Mouse (Mus musculus): Measurements from ENCODE around the gene Cpvl.

The Cpvl gene

DNA sequence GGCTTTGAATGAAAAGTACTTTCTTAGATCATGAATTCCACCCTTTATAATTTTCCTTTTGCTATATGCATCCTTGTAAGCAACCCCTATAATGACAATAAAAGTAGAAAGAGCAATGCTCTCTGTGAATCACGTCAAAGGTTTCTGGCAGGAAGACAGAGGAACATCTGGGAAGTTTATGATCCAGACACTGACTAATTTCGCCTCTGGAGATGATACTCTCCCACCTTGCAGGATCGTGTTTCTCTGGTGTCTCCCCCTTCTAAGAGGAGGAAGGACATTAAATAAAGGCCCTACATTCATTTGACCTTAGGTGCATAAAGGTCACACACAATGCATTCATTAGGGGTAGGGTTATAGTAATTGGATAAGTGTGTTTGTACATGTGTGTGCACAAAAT, 87.4 kb downstream of the Cpvl start:
- 85% methylated on average over 3 of the region's 3 CpGs for WGBS

DNA sequence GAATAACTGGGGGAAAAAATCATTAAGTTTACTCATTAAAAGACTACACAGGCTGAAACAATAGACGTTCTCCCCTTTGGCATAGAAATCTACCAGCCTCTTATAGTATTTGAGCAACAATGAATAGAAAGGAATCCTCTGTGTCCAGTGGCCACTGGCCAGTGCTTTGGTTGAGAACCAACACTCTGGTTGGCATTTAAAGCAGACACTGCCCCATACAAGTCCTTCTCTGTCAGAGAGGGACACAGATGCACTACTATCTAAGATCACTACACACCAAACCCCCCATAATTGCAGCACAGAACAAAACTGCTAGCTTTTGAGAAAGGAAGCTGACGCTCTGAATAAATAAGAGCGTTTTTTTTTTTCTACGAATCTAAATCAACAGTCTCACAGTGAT, 93.5 kb downstream of the Cpvl start:
- 48% methylated on average over 4 of the region's 4 CpGs for WGBS

DNA sequence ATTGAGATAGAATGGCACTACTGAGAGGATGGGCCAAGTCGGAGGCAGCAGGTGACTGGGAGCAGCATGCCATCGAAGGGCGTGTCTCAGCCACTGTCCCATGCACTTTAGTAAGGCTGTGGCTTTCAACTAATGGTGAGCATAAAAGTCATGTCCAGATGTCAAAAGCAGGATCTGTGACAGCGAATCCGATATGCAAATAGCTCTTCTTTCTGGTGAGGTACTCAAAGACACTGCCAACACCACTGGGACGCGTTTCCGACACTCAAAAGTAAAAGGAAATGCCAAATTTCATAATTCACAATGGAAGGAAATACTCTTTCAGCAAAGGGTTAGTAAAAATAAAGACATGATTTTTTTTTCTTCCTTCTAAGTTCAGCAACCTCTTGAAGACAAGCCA, 94.0 kb downstream of the Cpvl start:
- WGBS, result 65% methylated on average over 8 of the region's 8 CpGs

- WGBS, result 82% methylated on average over 7 of the region's 7 CpGs
Observed at GRCm38 (mm10) chr6:53883405-53883804, 95.1 kb downstream of the Cpvl start.

DNA sequence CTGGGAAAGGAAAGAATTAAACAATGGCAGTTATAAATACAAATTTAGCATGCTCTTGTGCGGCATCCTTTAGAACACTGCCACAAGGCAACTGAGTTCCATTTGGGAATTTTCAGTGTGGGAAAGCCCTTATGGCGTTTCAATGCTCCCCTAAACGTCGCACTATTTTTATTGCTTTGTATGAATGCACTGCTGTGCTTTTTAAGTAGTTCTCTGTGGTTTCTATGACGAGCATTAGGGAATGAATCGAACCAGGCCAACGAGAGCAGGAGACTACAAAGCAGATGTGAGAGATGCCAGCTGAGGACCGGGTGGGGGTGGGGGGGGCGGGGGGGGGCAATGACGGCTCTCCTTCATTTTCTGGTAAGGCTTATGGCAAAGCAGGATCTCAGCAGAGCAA, 96.8 kb downstream of the Cpvl start:
- 12% methylated on average over 10 of the region's 10 CpGs for WGBS

DNA sequence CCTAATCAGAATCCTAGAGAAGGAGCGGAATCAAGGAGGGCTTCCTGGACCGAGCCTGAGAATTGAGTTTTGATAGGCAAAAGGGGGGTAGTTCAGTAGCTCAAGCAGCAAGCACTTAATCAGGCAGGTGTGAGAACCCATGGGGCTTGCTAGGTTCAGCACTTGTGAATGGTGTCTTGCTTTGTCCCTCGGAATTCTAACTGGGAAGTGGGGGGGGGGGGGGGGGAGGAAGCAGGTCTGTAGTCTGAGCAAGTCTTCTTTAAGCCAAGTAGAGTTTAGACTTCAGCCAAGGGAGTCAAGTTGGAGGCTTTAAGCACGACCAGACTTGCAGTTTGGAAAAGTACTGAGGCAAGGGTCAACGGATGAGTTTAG, 97.2 kb downstream of the Cpvl start:
- 18% methylated on average over 5 of the region's 5 CpGs for WGBS

GRCm38 (mm10) chr6:53880530-53881234, 97.8 kb downstream of the Cpvl start:
- 11% methylated on average over 14 of the region's 14 CpGs for WGBS

GRCm38 (mm10) chr6:53879567-53879966, 98.9 kb downstream of the Cpvl start:
- 96% methylated on average over 8 of the region's 8 CpGs for WGBS

- 95% methylated on average over 9 of the region's 9 CpGs for WGBS
Observed at GRCm38 (mm10) chr6:53874881-53875429, 103.5 kb downstream of the Cpvl start.

GRCm38 (mm10) chr6:53871903-53872302, 106.6 kb downstream of the Cpvl start:
- WGBS, result 95% methylated on average over 6 of the region's 6 CpGs

GRCm38 (mm10) chr6:53863011-53863410, 115.5 kb downstream of the Cpvl start:
- 81% methylated on average over 2 of the region's 2 CpGs for WGBS

DNA sequence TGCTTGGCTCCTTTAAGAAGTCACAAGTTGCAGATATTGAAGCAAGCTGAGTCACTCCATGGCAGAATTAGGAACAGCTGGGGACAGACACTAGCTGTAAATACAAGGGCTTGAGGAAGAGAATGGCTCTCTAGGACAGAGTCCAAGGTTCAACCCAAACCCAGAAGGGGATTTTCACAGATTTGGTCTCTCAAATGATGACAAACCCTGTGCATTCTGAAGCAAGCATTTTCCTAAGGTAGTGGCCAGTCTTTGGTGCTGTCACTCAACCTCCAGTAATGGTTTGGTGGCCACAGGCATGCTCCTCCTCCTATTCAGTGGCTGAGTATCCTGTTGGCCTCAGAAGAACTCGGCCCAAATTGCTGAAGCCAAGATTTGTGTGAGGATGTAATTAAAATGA, 119.4 kb downstream of the Cpvl start:
- WGBS, result 47% methylated on average over 1 of the region's 1 CpGs

GRCm38 (mm10) chr6:53857822-53858221, 120.6 kb downstream of the Cpvl start:
- 87% methylated on average over 7 of the region's 7 CpGs for WGBS

DNA sequence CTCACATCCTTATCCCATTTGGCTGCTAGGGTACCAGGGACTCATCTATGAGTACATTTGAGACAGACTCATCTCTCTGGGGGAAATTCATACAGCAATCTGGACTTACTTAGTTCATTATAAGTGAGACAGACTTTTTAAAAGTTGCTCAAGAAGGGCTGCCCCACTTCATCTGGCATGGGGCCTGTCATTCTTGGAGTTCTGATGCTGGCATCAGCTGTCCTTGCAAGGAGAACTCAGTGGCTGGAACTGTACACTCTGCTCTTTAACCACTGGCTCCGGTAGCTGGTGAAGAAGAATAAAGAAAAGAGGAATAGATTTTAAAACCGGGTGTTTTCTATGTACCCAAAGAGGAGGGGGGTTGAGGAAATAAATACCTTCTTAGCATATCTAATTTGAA, 121.7 kb downstream of the Cpvl start:
- WGBS, result 67% methylated on average over 2 of the region's 2 CpGs

GRCm38 (mm10) chr6:53854971-53855856, 123.3 kb downstream of the Cpvl start:
- WGBS, result 60% methylated on average over 12 of the region's 12 CpGs

DNA sequence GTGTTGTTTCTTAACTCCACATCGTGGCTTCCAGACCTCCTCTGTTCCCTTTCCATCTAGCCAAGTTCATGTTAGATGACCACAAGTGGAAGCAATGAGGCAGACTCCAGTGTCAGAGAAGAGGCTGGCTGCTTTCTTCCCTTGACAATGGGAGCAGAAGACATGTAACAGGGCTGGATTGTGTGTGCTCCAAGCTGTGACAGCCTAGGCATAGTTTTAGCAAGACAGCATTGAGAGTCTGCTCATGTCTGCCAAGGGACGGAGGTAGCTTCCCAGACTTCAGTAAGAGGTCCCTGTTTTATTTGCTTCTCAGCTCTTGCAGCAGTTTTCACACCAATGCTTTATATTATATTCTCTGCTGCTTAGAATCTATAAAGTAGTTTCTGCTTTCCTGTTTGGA, 124.2 kb downstream of the Cpvl start:
- 60% methylated on average over 2 of the region's 2 CpGs for WGBS

GRCm38 (mm10) chr6:53853546-53853945, 124.9 kb downstream of the Cpvl start:
- 81% methylated on average over 3 of the region's 3 CpGs for WGBS

DNA sequence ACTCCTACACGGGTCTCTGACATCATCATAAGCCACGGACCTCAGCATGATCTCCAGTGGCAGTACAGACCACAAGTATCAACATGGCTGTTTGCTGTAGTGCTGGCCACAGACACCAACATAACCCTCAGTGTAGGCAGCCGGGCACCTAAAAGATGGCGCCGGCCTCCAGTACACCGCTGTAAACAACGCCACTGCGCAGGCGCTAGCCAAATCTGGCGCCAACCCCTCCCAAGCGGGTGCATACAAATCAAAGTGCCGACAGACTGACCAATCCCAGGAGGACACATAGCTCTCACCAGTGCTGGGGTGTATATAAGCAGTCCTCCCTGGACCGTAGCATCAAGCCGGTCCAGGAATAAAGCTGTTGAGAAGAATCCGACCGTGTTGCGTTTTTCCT, 133.8 kb downstream of the Cpvl start:
- 91% methylated on average over 17 of the region's 17 CpGs for WGBS

GRCm38 (mm10) chr6:53825213-53825612, 153.3 kb downstream of the Cpvl start:
- 60% methylated on average over 4 of the region's 4 CpGs for WGBS
